Mouse (Mus musculus) midbrain, embryonic 14.5 days (tissue): ENCODE measurements around the gene Cbx4. TPM values are rescaled to one million over a fixed set of nuclear protein-coding genes. Genes with fewer than 3 reads are reported as not detected.

Source experiments
- ATAC-seq: fragments of 200-750 bp; cut with Nextera tagmentation; 2 replicates; pipeline ENCODE4 v1.8.0; 2017; ENCODE audit warnings: moderate number of reproducible peaks, moderate library complexity; ENCODE audit not compliant: low FRiP score, low TSS enrichment
- DNase-seq: peaks from one replicate; pipeline ENCODE4 v3.0.0-alpha.2; 2015
- H3K27ac ChIP-seq: fragments of 300-500 bp; sonication (generic); replicated peaks from 2 replicates; pipeline ENCODE4 v1.5.1; 2014; ENCODE audit warnings: mild to moderate bottlenecking, low read depth, low read length, moderate library complexity
- H3K27me3 ChIP-seq: fragments of 300-500 bp; sonication (generic); 2 replicates; pipeline ENCODE4 v1.6.1; 2014; ENCODE audit warnings: low read length, control low read depth, mixed read lengths; ENCODE audit not compliant: control insufficient read depth, insufficient read depth
- H3K36me3 ChIP-seq: fragments of 300-500 bp; sonication (generic); 2 replicates; pipeline ENCODE4 v1.6.1; 2014; ENCODE audit warnings: low read length, control low read depth; ENCODE audit not compliant: control insufficient read depth, insufficient read depth
- H3K4me1 ChIP-seq: fragments of 300-500 bp; sonication (generic); 2 replicates; pipeline ENCODE4 v1.6.1; 2014; ENCODE audit warnings: mild to moderate bottlenecking, antibody characterized with exemption, low read length, control low read depth; ENCODE audit not compliant: control insufficient read depth, insufficient read depth
- H3K4me2 ChIP-seq: fragments of 300-500 bp; sonication (generic); 2 replicates; pipeline ENCODE4 v1.6.1; 2014; ENCODE audit warnings: mild to moderate bottlenecking, low read length, moderate library complexity
- H3K4me3 ChIP-seq: fragments of 300-500 bp; sonication (generic); replicated peaks from 2 replicates; pipeline ENCODE4 v1.5.1; 2014; ENCODE audit warnings: low read depth, low read length
- H3K9ac ChIP-seq: fragments of 300-500 bp; sonication (generic); replicated peaks from 2 replicates; pipeline ENCODE4 v1.6.1; 2014; ENCODE audit warnings: mild to moderate bottlenecking, low read length, moderate library complexity
- H3K9me3 ChIP-seq: fragments of 300-500 bp; sonication (generic); 2 replicates; pipeline ENCODE4 v1.6.1; 2016; ENCODE audit warnings: low read length, control low read depth, mixed read lengths; ENCODE audit not compliant: control insufficient read depth
- WGBS: fragments of 180-500 bp; shearing (Covaris S2); extraction: QIAGEN DNeasy Blood & Tissue Kit; methylation state at CpG from one replicate; pipeline ENCODE4 v1.1.7; 2014; 5-methylcytosine and 5-hydroxymethylcytosine counted together
- polyA plus RNA-seq: library from polyadenylated mRNA; unstranded; fragments of >200 nt; fragmentation: Nextera tagmentation; extraction: Ambion mirVana; gene quantifications from 2 replicates; pipeline ENCODE4 v1.2.1, GENCODE M21; 2014

Gene Cbx4
- polyA plus RNA-seq, result 19.0 and 19.3 TPM in 2 replicates

GRCm38 (mm10) chr11:119086144-119086971 lies at the start of gene Cbx4:
Gene Cbx4, minus strand, starts transcription at chr11:119086221.
- H3K9ac ChIP-seq, result peak within 1 kb of the TSS; percentile 95
- no peaks in the 10 kb centered on the region for H3K9me3 ChIP-seq
- peaks cover 56% of the 10 kb centered on the region for H3K4me1 ChIP-seq
- H3K4me2 ChIP-seq, result peak within 1 kb of the TSS; percentile 99
- ATAC-seq (peak; percentile 83), DNase-seq (peak; percentile 98)
- peaks cover 49% of the 10 kb centered on the region for H3K27me3 ChIP-seq
- peak within 1 kb of the TSS; percentile 87 for H3K4me3 ChIP-seq
- H3K27ac ChIP-seq, result peak within 1 kb of the TSS; percentile 99
- peaks cover 12% of the 10 kb centered on the region for H3K36me3 ChIP-seq
- WGBS, result under 1% methylated on average over 66 of the region's 67 CpGs

- WGBS, result 13% methylated on average over 17 of the region's 17 CpGs
- ATAC-seq (peak; percentile 15; the same call in 1 of the 2 replicates), DNase-seq (peak; percentile 74)
- peak overlapping the region; percentile 25; the same call in 1 of the 2 replicates for H3K4me2 ChIP-seq
- H3K9ac ChIP-seq, result no peak overlapping the region
- no peaks in the 10 kb centered on the region for H3K9me3 ChIP-seq
- H3K36me3 ChIP-seq, result no peaks in the 10 kb centered on the region
- H3K4me1 ChIP-seq, result peaks cover 19% of the 10 kb centered on the region
- H3K27ac ChIP-seq, result no peak overlapping the region
- H3K27me3 ChIP-seq, result no peaks in the 10 kb centered on the region
- H3K4me3 ChIP-seq, result no peak overlapping the region
Measured at GRCm38 (mm10) chr11:119134586-119134985, 48.6 kb upstream of the Cbx4 start.

DNA sequence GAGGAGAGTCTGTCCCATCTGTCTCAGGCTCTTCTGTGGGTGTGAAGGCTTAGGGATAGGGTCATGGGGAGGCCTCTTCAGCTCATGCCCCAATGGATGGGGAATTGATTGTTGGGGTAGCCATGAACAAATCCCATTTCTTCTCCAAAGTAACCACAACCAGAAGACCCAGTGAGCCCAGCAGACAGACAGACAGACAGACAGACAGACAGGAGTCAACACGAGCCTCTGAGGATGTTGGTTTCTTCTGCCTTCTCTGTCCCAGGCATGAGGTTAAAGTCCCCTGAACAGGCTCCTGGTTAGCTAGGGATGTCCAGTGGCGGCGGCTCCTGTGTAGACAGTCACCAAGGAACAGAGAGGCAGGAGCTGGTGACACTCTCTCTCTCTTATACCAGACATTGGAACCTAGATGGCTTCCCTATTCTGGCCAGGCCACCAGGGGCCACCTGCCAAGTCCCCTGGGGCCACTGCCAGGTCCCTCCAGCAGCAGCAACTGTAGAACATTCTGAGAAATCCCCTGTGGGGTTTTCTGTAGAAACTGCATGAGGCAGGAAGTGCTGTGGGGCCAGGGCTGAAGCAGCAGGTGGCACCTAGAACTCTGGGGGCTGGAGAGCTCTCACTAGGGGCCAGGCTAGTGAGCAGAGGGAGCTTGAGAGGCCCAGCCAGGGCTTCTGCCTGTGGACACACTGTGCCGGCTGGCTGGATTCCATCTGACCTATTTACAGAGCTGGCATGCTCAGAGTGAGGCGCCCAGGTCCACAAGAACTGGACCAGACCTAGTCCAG lies 47.6 kb upstream of the Cbx4 start:
- Histone ChIP-seq H3K4me1 (peaks cover 25% of the 10 kb centered on the region), H3K27me3 (no peaks in the 10 kb centered on the region), H3K9ac (no peak overlapping the region), H3K4me2 (no peak overlapping the region), H3K27ac (no peak overlapping the region), H3K9me3 (no peaks in the 10 kb centered on the region), H3K4me3 (no peak overlapping the region), H3K36me3 (no peaks in the 10 kb centered on the region)
- DNase-seq (no peak), ATAC-seq (no peak)
- 81% methylated on average over 5 of the region's 5 CpGs for WGBS

DNA sequence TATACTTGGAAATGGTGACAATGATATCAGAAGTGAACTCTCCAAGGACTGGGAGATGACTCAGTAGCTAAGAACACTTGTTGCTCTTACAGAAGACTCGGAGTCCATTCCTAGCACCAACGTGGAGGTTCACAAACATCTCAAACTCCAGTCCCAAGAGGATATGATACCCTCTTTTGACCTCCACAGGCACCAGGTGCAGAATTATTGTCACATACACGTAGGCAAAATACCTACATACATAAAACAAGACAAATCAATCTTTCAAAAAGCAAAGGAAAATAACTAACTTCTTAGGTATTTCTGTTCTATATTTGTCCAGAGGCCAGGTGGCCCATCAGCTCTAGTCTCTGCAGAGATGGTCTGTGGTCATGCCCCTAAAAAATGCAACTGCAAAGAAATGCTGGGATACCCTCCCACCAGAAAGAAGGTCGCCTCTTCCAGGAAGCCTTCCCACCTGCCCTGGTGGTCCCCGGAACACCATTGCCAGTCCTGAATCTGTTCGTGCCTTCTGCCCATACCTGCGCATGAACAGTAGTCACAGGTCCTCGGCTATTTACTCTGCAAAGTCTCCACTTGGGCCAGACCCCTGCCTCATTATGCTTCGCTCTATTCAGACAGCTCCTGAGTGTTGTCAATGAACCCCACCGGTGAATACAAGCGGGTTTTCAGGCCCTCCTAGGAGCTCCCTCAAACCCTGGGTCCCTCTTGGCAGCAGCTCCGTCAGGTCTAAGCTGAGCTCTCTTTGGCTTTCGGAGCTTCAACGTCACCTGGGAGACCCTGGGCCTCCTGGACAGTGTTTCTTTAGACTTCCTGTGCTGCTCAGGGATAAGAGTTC lies 46.4 kb upstream of the Cbx4 start:
- Histone ChIP-seq H3K4me2 (no peak overlapping the region), H3K9ac (no peak overlapping the region), H3K27me3 (no peaks in the 10 kb centered on the region), H3K4me3 (no peak overlapping the region), H3K27ac (no peak overlapping the region), H3K4me1 (peaks cover 38% of the 10 kb centered on the region), H3K9me3 (no peaks in the 10 kb centered on the region), H3K36me3 (no peaks in the 10 kb centered on the region)
- 80% methylated on average over 14 of the region's 14 CpGs for WGBS
- DNase-seq (no peak), ATAC-seq (no peak)

DNA sequence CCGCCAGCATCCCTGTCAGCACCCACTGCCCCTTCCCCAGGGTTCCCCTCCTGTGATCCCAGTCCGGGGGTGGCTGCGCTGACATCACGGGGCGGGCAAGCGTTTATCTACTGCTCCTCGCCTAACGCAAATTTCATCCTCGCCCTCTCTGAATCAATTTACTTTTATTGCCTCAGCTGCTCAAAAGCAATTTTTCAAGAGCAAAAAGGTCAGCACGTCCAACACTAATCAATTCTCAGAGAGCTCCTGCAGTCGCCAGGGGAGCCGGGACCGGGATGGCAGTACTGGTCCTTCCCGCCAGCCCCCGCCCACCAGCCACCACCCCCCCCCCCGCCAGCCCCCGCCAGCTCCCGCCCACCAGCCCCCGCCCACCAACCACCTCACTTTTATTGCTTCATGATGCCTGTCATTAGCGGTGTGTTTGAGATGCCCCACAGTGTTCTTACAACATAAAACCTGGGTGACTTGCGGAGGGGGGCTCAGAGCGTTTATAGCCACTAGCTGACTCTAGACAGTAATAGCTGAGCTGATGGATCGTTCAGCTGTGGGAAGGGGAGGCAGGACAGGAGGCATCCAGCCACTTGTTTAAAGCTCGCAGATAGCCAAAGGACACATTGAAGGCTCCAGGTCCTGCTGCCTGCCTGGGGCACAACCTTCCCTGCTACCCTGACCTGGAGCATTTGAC lies 44.2 kb upstream of the Cbx4 start:
- peak; percentile 56 for DNase-seq
- 17% methylated on average over 24 of the region's 24 CpGs for WGBS
- Histone ChIP-seq H3K27ac (peak overlapping the region; percentile 49), H3K27me3 (no peaks in the 10 kb centered on the region), H3K9me3 (no peaks in the 10 kb centered on the region), H3K4me1 (peaks cover 51% of the 10 kb centered on the region), H3K4me2 (peak overlapping the region; percentile 47), H3K4me3 (0 out of 2 replicates have a peak overlapping the region, but pooled peaks have one; percentile 5), H3K36me3 (no peaks in the 10 kb centered on the region), H3K9ac (peak overlapping the region; percentile 29; the same call in 1 of the 2 replicates)
- no peak for ATAC-seq

GRCm38 (mm10) chr11:119129281-119130058 lies 43.4 kb upstream of the Cbx4 start:
- Histone ChIP-seq H3K36me3 (no peaks in the 10 kb centered on the region), H3K9ac (peak overlapping the region; percentile 29; the same call in 1 of the 2 replicates), H3K4me1 (peaks cover 45% of the 10 kb centered on the region), H3K27me3 (no peaks in the 10 kb centered on the region), H3K4me3 (0 out of 2 replicates have a peak overlapping the region, but pooled peaks have one; percentile 5), H3K27ac (peak overlapping the region; percentile 49), H3K4me2 (peak overlapping the region; percentile 47), H3K9me3 (no peaks in the 10 kb centered on the region)
- DNase-seq (no peak), ATAC-seq (no peak)
- WGBS, result 48% methylated on average over 18 of the region's 18 CpGs

DNA sequence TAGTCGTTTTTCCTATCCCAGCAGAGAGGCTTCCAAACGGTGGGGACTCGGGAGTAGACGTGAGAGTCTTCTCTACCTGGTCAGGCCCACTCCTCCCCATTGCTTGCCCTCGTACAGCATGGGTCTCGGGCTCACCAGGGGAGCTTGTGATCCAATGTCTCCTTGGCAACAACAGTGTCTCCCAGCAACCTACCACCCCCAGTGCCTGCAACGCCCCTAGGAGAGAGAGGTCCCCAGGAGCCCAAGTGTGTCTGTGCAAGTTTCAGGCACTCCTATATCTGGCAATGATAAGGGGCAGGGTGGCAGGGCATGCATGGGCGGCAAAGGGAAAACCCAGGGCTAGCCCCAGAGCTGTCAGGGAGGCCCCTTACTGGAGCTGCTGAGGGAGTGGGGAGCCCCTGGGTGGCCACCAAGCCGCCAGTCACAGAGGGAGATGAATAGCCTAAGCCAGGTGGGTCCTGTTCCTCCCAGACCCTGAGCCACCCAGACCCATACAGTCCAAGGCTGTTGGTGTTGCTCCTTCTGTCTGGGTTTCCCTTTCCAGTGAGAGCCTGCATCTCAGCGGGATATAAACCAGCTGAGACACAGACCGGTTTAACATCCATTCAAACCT lies 42.8 kb upstream of the Cbx4 start:
- Histone ChIP-seq H3K9ac (peak overlapping the region; percentile 20; the same call in 1 of the 2 replicates), H3K27me3 (no peaks in the 10 kb centered on the region), H3K4me3 (no peak overlapping the region), H3K9me3 (no peaks in the 10 kb centered on the region), H3K36me3 (no peaks in the 10 kb centered on the region), H3K4me2 (no peak overlapping the region), H3K27ac (0 out of 2 replicates have a peak overlapping the region, but pooled peaks have one; percentile 8), H3K4me1 (peaks cover 38% of the 10 kb centered on the region)
- DNase-seq, result no peak
- ATAC-seq, result no peak
- WGBS, result 38% methylated on average over 11 of the region's 11 CpGs
